Mouse (Mus musculus) forebrain, embryonic 16.5 days (tissue): ENCODE measurements around the gene Nlrp6. TPM values are rescaled to one million over a fixed set of nuclear protein-coding genes. Genes with fewer than 3 reads are reported as not detected.

Experiments used
- ATAC-seq: fragments of 200-750 bp; cut with Nextera tagmentation; 2 replicates; pipeline ENCODE4 v1.8.0; 2017; ENCODE audit warnings: mild to moderate bottlenecking, moderate library complexity
- H3K27ac ChIP-seq: fragments of 300-500 bp; sonication (generic); 2 replicates; pipeline ENCODE4 v1.5.1; 2014; ENCODE audit warnings: low read length, control low read depth
- H3K27me3 ChIP-seq: fragments of 300-500 bp; sonication (generic); replicated peaks from 2 replicates; pipeline ENCODE4 v1.6.1; 2014; ENCODE audit warnings: low read length; ENCODE audit not compliant: control insufficient read depth, insufficient read depth
- H3K36me3 ChIP-seq: fragments of 300-500 bp; sonication (generic); 2 replicates; pipeline ENCODE4 v1.6.1; 2014; ENCODE audit not compliant: control insufficient read depth, insufficient read depth
- H3K4me1 ChIP-seq: fragments of 300-500 bp; sonication (generic); replicated peaks from 2 replicates; pipeline ENCODE4 v1.6.1; 2014; ENCODE audit warnings: low read length; ENCODE audit not compliant: control insufficient read depth, insufficient read depth
- H3K4me2 ChIP-seq: fragments of 300-500 bp; sonication (generic); 2 replicates; pipeline ENCODE4 v1.6.1; 2014; ENCODE audit warnings: mild to moderate bottlenecking, low read length, control low read depth
- H3K4me3 ChIP-seq: fragments of 300-500 bp; sonication (generic); replicated peaks from 2 replicates; pipeline ENCODE4 v1.5.1; 2014; ENCODE audit warnings: mild to moderate bottlenecking, low read length, control low read depth
- H3K9ac ChIP-seq: fragments of 300-500 bp; sonication (generic); replicated peaks from 2 replicates; pipeline ENCODE4 v1.6.1; 2014; ENCODE audit warnings: low read depth, low read length, control low read depth
- H3K9me3 ChIP-seq: fragments of 300-500 bp; sonication (generic); 2 replicates; pipeline ENCODE4 v1.6.1; 2016; ENCODE audit warnings: low read length; ENCODE audit not compliant: control insufficient read depth
- WGBS: fragments of 180-500 bp; shearing (Covaris S2); extraction: QIAGEN DNeasy Blood & Tissue Kit; methylation state at CpG from one replicate; pipeline ENCODE4 v1.1.7; 2014; 5-methylcytosine and 5-hydroxymethylcytosine counted together
- polyA plus RNA-seq: library from polyadenylated mRNA; unstranded; fragments of >200 nt; fragmentation: Nextera tagmentation; extraction: Ambion mirVana; gene quantifications from 2 replicates; pipeline ENCODE4 v1.2.1, GENCODE M21; 2015

Nlrp6 gene
- polyA plus RNA-seq, 1 experiment from 2014 or later = 0.68 TPM

DNA sequence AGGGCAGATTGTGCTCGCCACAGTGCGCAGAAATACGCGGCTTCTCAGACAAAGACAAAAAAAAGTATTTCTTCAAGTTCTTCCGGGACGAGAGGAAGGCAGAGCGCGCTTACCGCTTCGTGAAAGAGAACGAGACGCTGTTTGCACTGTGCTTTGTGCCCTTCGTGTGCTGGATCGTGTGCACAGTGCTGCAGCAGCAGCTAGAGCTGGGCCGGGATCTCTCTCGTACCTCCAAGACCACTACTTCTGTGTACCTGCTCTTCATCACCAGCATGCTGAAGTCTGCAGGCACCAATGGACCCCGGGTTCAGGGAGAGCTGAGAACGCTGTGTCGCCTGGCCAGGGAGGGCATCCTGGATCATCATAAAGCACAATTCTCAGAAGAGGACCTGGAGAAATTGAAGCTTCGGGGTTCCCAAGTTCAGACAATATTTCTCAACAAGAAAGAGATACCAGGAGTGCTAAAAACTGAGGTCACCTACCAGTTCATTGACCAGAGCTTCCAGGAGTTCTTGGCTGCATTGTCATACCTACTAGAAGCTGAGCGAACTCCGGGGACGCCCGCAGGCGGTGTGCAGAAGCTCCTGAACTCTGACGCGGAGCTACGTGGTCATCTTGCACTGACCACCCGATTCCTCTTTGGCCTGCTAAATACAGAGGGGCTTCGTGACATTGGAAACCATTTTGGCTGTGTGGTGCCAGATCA, 2.5 kb downstream of the Nlrp6 start:
- peak; percentile 38 for ATAC-seq
- H3K4me2 ChIP-seq = peak overlapping the region; percentile 92
- WGBS = 21% methylated on average over 30 of the region's 30 CpGs
- H3K4me1 ChIP-seq = peaks cover 16% of the 10 kb centered on the region
- H3K9me3 ChIP-seq = no peaks in the 10 kb centered on the region
- peaks cover 49% of the 10 kb centered on the region for H3K27me3 ChIP-seq
- peak overlapping the region; percentile 48 for H3K4me3 ChIP-seq
- H3K9ac ChIP-seq = peak overlapping the region; percentile 39
- H3K27ac ChIP-seq = no peak overlapping the region
- no peaks in the 10 kb centered on the region for H3K36me3 ChIP-seq

DNA sequence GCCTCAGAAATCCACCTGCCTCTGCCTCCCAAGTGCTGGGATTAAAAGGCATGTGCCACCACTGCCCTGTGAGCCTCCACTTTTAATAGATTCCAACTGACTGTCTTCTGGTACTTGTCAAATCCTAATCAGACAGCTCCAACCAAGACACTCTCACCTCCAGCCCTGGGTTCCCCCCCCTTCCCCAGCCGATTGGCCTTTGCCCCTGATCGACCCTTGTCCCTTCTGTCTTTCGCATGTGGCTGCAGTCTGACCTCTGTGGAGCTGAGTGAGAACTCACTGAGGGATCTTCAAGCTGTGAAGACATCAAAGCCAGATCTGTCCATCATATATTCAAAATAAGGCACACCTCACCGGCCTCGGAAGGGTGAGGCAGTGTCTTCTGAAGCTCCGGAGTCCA, 6.5 kb downstream of the Nlrp6 start:
- H3K4me1 ChIP-seq = peaks cover 13% of the 10 kb centered on the region
- H3K9ac ChIP-seq = no peak overlapping the region
- no peak overlapping the region for H3K4me2 ChIP-seq
- no peak for ATAC-seq
- H3K4me3 ChIP-seq = no peak overlapping the region
- WGBS = 92% methylated on average over 6 of the region's 6 CpGs
- no peaks in the 10 kb centered on the region for H3K36me3 ChIP-seq
- H3K27me3 ChIP-seq = peaks cover 23% of the 10 kb centered on the region
- H3K9me3 ChIP-seq = no peaks in the 10 kb centered on the region
- H3K27ac ChIP-seq = no peak overlapping the region

DNA sequence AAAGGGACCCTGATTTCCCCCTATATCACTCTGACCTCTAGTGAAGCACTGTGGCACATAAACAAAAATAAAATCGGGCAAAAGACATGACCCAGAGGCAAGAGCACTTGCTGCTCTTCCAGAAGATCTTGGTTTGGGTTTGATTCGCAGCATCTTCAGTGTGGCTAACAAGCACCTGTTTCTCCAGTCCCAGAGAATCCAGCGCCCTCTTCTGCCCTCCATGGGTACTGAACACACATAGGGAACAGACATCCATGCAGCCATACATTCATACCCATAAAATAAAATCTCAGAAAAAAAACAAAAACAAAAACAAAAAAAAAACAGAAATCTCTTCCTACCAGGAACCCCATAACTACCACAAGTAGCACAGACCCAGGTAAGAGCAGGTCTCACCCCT, 17.7 kb downstream of the Nlrp6 start:
- WGBS = 50% methylated on average over 3 of the region's 3 CpGs
- Histone ChIP-seq H3K9me3 (no peaks in the 10 kb centered on the region), H3K27me3 (no peaks in the 10 kb centered on the region), H3K4me2 (no peak overlapping the region), H3K36me3 (no peaks in the 10 kb centered on the region), H3K4me1 (peaks cover 11% of the 10 kb centered on the region), H3K9ac (no peak overlapping the region), H3K27ac (no peak overlapping the region), H3K4me3 (no peak overlapping the region)
- no peak for ATAC-seq

DNA sequence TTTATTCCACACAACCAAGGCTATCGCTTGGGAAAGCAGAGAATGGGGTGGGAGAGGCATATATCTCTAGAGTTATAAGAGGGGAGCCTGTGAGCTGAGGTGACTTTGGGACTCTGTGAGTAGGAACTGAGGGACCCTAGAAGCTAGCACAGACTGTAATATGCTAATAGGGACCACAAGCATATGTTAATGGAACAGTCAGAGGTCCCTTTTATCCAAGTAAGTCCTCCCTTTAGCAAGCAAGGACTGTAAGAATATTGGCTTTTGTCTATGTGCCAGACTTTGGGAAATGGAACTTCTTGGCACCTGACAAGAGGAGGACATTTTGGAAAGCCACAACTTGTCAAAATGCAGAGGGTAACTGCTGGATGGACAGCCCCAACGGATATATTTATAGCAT, 18.2 kb downstream of the Nlrp6 start:
- ATAC-seq = no peak
- Histone ChIP-seq H3K4me2 (no peak overlapping the region), H3K4me3 (no peak overlapping the region), H3K36me3 (no peaks in the 10 kb centered on the region), H3K9me3 (no peaks in the 10 kb centered on the region), H3K9ac (no peak overlapping the region), H3K27ac (no peak overlapping the region), H3K27me3 (no peaks in the 10 kb centered on the region), H3K4me1 (peaks cover 11% of the 10 kb centered on the region)
- 21% methylated on average over 2 of the region's 2 CpGs for WGBS

DNA sequence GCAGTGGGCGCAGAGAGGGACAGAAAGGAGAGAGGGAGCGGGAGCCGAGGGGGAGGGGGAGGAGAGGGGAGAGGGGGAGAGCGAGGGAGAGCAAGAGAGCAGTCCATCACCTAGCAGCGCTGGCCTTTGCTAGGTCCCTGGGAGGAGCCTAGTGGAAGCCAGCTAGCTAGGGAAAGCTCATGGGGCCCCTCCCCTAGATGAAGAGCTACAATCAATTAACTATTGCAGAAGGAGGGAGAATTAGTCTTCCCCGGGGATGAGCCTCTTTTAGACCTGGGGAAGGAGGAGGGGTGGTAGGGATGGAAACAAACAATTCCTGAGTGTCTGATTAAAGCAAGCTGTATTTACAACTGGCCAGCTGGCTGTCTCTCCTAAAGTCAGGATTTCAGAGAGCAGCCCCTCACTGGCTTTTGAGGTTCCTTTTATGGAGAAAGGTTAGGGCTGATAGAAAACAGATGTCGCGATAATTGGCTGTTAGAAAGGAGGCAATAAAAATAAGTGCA, 19.0 kb downstream of the Nlrp6 start:
- no peaks in the 10 kb centered on the region for H3K27me3 ChIP-seq
- no peak for ATAC-seq
- 23% methylated on average over 5 of the region's 8 CpGs for WGBS
- no peak overlapping the region for H3K27ac ChIP-seq
- H3K9me3 ChIP-seq = no peaks in the 10 kb centered on the region
- no peak overlapping the region for H3K4me3 ChIP-seq
- H3K9ac ChIP-seq = no peak overlapping the region
- peaks cover 11% of the 10 kb centered on the region for H3K4me1 ChIP-seq
- no peak overlapping the region for H3K4me2 ChIP-seq
- no peaks in the 10 kb centered on the region for H3K36me3 ChIP-seq

DNA sequence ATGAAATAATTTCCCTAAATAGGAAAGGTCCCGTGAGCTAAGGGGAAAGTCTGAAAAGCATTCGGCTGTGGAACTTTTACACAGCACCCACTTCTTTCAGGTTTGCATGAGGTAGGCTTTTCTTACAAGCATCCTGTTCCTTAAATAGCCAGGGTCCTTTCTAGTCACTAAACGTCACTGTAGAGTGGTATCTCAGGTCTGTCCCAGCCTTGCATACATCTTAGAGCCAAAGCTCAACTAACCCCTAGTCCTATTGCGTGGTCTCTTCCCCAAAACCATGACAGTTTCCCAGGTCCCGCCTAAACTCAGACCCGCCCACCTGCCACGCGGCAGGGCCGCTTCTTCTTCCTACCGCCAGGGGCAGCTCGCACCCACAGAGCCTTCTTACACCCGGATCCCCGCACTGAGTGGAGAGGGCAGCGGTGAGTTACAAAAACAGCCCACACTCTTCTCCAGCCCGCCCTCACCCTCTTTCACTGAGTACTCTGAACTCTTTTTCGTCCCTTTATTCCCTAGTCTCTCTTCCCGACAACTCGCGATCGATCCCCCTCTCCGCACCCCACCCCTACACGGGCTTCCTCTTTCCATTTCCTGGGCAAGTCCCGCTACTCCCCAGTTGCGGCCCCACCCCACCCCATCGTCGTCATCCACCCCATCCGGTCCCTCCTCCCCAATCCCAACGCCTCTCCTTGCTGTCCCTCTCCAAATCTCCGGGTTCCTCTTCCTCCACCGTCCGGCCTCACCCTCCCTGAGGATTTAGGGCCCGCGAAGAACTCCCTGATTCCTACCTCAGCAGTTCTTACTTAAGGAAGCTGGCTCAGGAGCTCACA, 20.7 kb downstream of the Nlrp6 start, which contains the start of gene Pgghg:
Gene Pgghg, plus strand, starts transcription at position 170 of the 830 bp plus-strand sequence.
- Histone ChIP-seq H3K27me3 (no peaks in the 10 kb centered on the region), H3K4me1 (peaks cover 11% of the 10 kb centered on the region), H3K36me3 (no peaks in the 10 kb centered on the region), H3K4me2 (peak within 1 kb of the TSS; percentile 65), H3K9me3 (no peaks in the 10 kb centered on the region), H3K27ac (no peak within 1 kb of the TSS; the same call in 1 of the 2 replicates), H3K9ac (peak within 1 kb of the TSS; percentile 55), H3K4me3 (peak within 1 kb of the TSS; percentile 54)
- 3% methylated on average over 33 of the region's 33 CpGs for WGBS
- ATAC-seq = peak; percentile 93

DNA sequence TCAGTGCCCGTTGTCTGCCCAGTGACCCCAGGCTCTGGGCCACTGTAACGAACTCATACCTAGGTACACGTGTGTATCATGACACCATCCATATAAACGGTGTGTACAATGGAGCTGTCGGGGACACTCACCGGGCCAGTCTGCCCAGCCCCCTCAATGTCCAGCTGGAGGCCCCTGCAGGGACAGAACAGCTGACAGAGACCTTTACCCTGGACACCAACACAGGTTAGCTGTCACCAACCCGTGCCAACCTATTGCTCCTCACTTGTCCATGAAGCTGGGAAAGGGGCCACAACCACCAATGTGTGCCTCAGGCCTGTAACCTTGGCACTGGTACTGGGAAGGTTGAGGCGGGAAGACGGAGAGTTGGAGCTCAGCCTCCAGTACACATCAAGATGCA, 21.6 kb downstream of the Nlrp6 start:
- 69% methylated on average over 9 of the region's 9 CpGs for WGBS
- H3K9me3 ChIP-seq = no peaks in the 10 kb centered on the region
- H3K27ac ChIP-seq = no peak overlapping the region
- peak overlapping the region; percentile 54 for H3K4me3 ChIP-seq
- H3K36me3 ChIP-seq = no peaks in the 10 kb centered on the region
- peak overlapping the region; percentile 55 for H3K9ac ChIP-seq
- no peak for ATAC-seq
- no peaks in the 10 kb centered on the region for H3K27me3 ChIP-seq
- H3K4me1 ChIP-seq = peaks cover 11% of the 10 kb centered on the region
- peak overlapping the region; percentile 65 for H3K4me2 ChIP-seq

DNA sequence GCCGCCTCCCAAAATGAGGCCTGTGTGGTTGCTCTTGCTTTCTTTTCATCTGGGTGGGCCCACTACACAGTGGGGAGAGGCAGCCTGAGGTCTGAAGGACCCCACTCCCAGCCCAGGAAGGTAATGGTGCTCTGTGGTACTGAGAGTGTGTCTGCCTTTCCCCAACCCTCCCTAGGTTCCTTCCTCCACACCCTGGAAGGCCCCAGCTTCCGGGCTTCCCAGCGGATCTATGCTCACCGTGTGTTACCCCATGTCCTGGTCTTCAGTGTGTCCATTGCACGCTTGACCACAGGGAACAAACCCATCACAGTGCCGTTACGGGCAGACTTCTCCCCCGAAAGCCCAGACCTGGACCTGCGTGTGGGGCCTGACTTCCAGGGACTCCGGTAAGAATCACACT, 22.1 kb downstream of the Nlrp6 start:
- H3K9ac ChIP-seq = no peak overlapping the region
- H3K4me2 ChIP-seq = no peak overlapping the region
- no peaks in the 10 kb centered on the region for H3K27me3 ChIP-seq
- H3K27ac ChIP-seq = no peak overlapping the region
- no peaks in the 10 kb centered on the region for H3K36me3 ChIP-seq
- no peaks in the 10 kb centered on the region for H3K9me3 ChIP-seq
- no peak overlapping the region for H3K4me3 ChIP-seq
- H3K4me1 ChIP-seq = peaks cover 11% of the 10 kb centered on the region
- no peak for ATAC-seq
- 94% methylated on average over 10 of the region's 10 CpGs for WGBS

DNA sequence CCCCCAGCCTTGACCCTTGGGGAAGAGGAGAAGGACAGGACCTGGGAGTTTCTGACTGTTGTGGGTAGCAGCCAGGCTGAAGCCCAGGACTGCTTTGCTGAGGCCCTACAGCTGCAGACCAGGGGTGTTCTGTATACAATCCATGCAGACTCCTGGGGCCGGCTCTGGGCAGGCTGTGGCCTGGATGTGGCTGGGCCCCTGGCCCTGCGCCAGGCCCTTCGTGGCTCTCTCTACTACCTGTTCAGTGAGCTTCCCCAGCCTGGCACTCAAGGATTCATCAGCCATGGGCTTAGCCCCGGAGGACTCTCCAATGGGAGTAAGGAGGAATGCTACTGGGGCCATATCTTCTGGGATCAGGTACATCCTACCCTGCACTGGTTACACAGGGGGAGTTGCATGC, 22.7 kb downstream of the Nlrp6 start:
- no peak overlapping the region for H3K9ac ChIP-seq
- no peaks in the 10 kb centered on the region for H3K36me3 ChIP-seq
- no peak overlapping the region for H3K4me2 ChIP-seq
- WGBS = 85% methylated on average over 4 of the region's 4 CpGs
- no peak for ATAC-seq
- H3K27ac ChIP-seq = no peak overlapping the region
- no peak overlapping the region for H3K4me3 ChIP-seq
- H3K9me3 ChIP-seq = no peaks in the 10 kb centered on the region
- H3K27me3 ChIP-seq = no peaks in the 10 kb centered on the region
- peaks cover 11% of the 10 kb centered on the region for H3K4me1 ChIP-seq
